In the genomic region with DNA sequence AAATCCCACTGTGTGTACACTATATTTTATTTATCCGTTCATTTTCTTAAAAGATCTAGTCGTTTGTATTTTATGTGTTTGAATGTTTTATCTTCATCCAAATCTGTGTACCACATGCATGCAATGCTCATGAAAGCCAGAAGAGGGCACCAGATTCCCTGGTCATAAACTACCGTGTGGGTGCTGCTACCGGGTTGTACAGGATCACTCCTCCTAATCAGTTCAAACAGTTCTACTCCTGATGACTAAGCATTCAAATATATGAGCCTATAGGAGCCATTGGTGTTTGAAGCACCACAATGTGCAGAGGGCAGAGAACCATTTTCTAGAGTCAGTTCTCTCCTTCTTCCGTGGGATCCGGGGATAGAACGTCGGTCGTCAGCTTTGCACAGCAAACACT, we compare ENCODE assay signal across 8 mouse cellular contexts. TPM values are rescaled to one million over a fixed set of nuclear protein-coding genes. Genes with fewer than 3 reads are reported as not detected.
DNase-seq lines count a peak whose midpoint lies in the region; ATAC-seq and TF ChIP-seq lines count a peak whose summit lies in the region.

No protein-coding gene starts in this region.

- H3K9me3 ChIP-seq in lung, embryonic 14.5 days (ENCODE audit: low read depth, low read length): no peaks in the 10 kb centered on the region

- ATAC-seq in lung, embryonic 14.5 days (ENCODE audit: insufficient read depth): no peak

- peaks cover 2% of the 10 kb centered on the region; the same call in 1 of the 2 replicates for H3K4me1 ChIP-seq in bone marrow, adult 2 months (ENCODE audit: control insufficient read depth, insufficient read depth, low read length)
- no peaks in the 10 kb centered on the region; the same call in 1 of the 2 replicates for H3K4me1 ChIP-seq in lung, embryonic 14.5 days (ENCODE audit: insufficient read depth)

- H3K36me3 ChIP-seq in lung, embryonic 14.5 days (ENCODE audit: insufficient read depth): no peaks in the 10 kb centered on the region

- no peaks in the 10 kb centered on the region for H3K27me3 ChIP-seq in lung, embryonic 14.5 days (ENCODE audit: insufficient read depth, low read length)

- 37% methylated on average over 9 of the region's 9 CpGs for WGBS in bone marrow, adult 2 months
- 58% methylated on average over 9 of the region's 9 CpGs for WGBS in lung, embryonic 14.5 days

- no peak overlapping the region for H3K27ac ChIP-seq in gastrocnemius, adult 2 months
- no peak overlapping the region for H3K27ac ChIP-seq in bone marrow, adult 2 months (ENCODE audit: control insufficient read depth, insufficient read depth, low read depth, low read length, poor library complexity)
- H3K27ac ChIP-seq in lung, embryonic 14.5 days (ENCODE audit: low read depth): no peak overlapping the region

- no peak overlapping the region for H3K9ac ChIP-seq in lung, embryonic 14.5 days

- no peak overlapping the region for H3K4me3 ChIP-seq in gastrocnemius, adult 2 months
- no peak overlapping the region for H3K4me3 ChIP-seq in bone marrow, adult 2 months (replicated peaks; ENCODE audit: control insufficient read depth, low read depth, low read length)
- H3K4me3 ChIP-seq in lung, embryonic 14.5 days (ENCODE audit: low read depth, low read length): no peak overlapping the region

- no peak overlapping the region for H3K4me2 ChIP-seq in lung, embryonic 14.5 days

- intact Hi-C loops in gastrocnemius, adult 2 months (cut with DNase I): no loop called here

- peak; percentile 58 for TF ChIP-seq CTCF in gastrocnemius, adult 2 months (IDR thresholded peaks at IDR 0.05)
- peak; percentile 44 for TF ChIP-seq CTCF in bone marrow, adult 2 months (IDR thresholded peaks at IDR 0.05; ENCODE audit: control insufficient read depth, insufficient read depth, low read length)
- peak; percentile 51 for TF ChIP-seq CTCF in lung, embryonic 14.5 days (IDR thresholded peaks at IDR 0.05; ENCODE audit: low read depth)

- no peak for TF ChIP-seq POLR2A in bone marrow, adult 2 months (IDR thresholded peaks at IDR 0.05; ENCODE audit: borderline replicate concordance, control insufficient read depth, low read depth, low read length)

- DNase-seq in gastrocnemius, adult 2 months: no peak
- no peak for DNase-seq in gastrocnemius, postnatal 10 days
- peak; percentile 40 to 63 for DNase-seq in B cell, adult 2 months
- DNase-seq in lung, embryonic 14.5 days: peak; percentile 41
- DNase-seq in frontal cortex, postnatal 25 days (ENCODE audit: low spot score in 2 of 2): no peak
- DNase-seq in adrenal gland, postnatal 4 days (ENCODE audit: low spot score in 2 of 2): no peak
- no peak for DNase-seq in cerebellum, adult 9-11 months

RNA-seq across cellular contexts. Expression of a gene that starts 11.7 kb away (rescaled TPM):
- total RNA-seq in gastrocnemius, adult 2 months (2021): under 1 TPM; 0.53 to 0.94 TPM
- 1 to 10 TPM; 1.9 to 3.1 TPM for total RNA-seq in gastrocnemius, postnatal 10 days (2021)
- polyA plus RNA-seq in bone marrow, adult 2 months (2011; ENCODE audit: insufficient read depth, insufficient read length, low replicate concordance, missing spikeins): 2.3 and 4.2 TPM in 2 replicates
- polyA plus RNA-seq in lung, embryonic 14.5 days (2014; fragmentation: Nextera tagmentation; extraction: Ambion mirVana): 1.1 and 1.2 TPM in 2 replicates
- total RNA-seq in adrenal gland, postnatal 4 days (2021): 10 to 100 TPM; 14.7 to 16.1 TPM

RNA-seq across cellular contexts. Expression of a gene that starts 59.8 kb away (rescaled TPM):
- total RNA-seq in gastrocnemius, adult 2 months (2021): 10 to 100 TPM; 25.0 to 40.3 TPM
- 10 to 100 TPM; 21.2 to 27.5 TPM for total RNA-seq in gastrocnemius, postnatal 10 days (2021)
- polyA plus RNA-seq in bone marrow, adult 2 months (2011; ENCODE audit: insufficient read depth, insufficient read length, low replicate concordance, missing spikeins): 22.4 and 31.1 TPM in 2 replicates
- 70.3 and 71.0 TPM in 2 replicates for polyA plus RNA-seq in lung, embryonic 14.5 days (2014; fragmentation: Nextera tagmentation; extraction: Ambion mirVana)
- 10 to 100 TPM; 39.8 to 45.8 TPM for total RNA-seq in adrenal gland, postnatal 4 days (2021)

Comparison
In these comparisons a context has a peak if more than half of its experiments do, and no peak if none do; other contexts are left out.
1. DNase-seq: peak in B cell, adult 2 months (2 of 2) and lung, embryonic 14.5 days (single experiment); none in gastrocnemius, adult 2 months (single experiment), gastrocnemius, postnatal 10 days (single experiment), frontal cortex, postnatal 25 days (0 of 2), adrenal gland, postnatal 4 days (0 of 2) and cerebellum, adult 9-11 months (single experiment).
2. Peak in every context shown above with its lines, with median percentiles within 50 percentile points of each other: CTCF ChIP-seq.